Mouse (Mus musculus) embryonic facial prominence, embryonic 10.5 days (tissue): Measurements from ENCODE around the gene Ahnak. TPM values are rescaled to one million over a fixed set of nuclear protein-coding genes. Genes with fewer than 3 reads are reported as not detected.
"Not testable (repeated sequence)": the region's sequence is repeated elsewhere in the genome, so short reads cannot be mapped to it uniquely, and the experiment has no call there.

Experiments used
- DNase-seq: peaks from one replicate; pipeline ENCODE4 v3.0.0-alpha.2; 2017; ENCODE audit warnings: low spot score
- H3K27ac ChIP-seq: fragments of 300-500 bp; sonication (generic); replicated peaks from 2 replicates; pipeline ENCODE4 v1.5.1; 2016; ENCODE audit warnings: mild to moderate bottlenecking
- H3K27me3 ChIP-seq: fragments of 300-500 bp; sonication (generic); replicated peaks from 2 replicates; pipeline ENCODE4 v1.6.1; 2016; ENCODE audit warnings: low read depth, mild to moderate bottlenecking; ENCODE audit not compliant: poor library complexity, severe bottlenecking
- H3K36me3 ChIP-seq: fragments of 300-500 bp; sonication (generic); replicated peaks from 2 replicates; pipeline ENCODE4 v1.6.1; 2016; ENCODE audit warnings: mild to moderate bottlenecking, moderate library complexity
- H3K4me1 ChIP-seq: fragments of 300-500 bp; sonication (generic); 2 replicates; pipeline ENCODE4 v1.6.1; 2016
- H3K4me3 ChIP-seq: fragments of 300-500 bp; sonication (generic); 2 replicates; pipeline ENCODE4 v1.5.1; 2016; ENCODE audit warnings: mild to moderate bottlenecking, moderate library complexity
- H3K9me3 ChIP-seq: fragments of 300-500 bp; sonication (generic); 2 replicates; pipeline ENCODE4 v1.6.1; 2016; ENCODE audit warnings: mild to moderate bottlenecking
- WGBS: fragments of 180-500 bp; shearing (Covaris S2); methylation state at CpG from one replicate; pipeline ENCODE4 v1.1.7; 2016; 5-methylcytosine and 5-hydroxymethylcytosine counted together
- polyA plus RNA-seq: library from polyadenylated mRNA; unstranded; fragments of >200 nt; fragmentation: Nextera tagmentation; extraction: Ambion mirVana; gene quantifications from 2 replicates; pipeline ENCODE4 v1.2.1, GENCODE M21; 2016

The Ahnak gene
- polyA plus RNA-seq, 1 experiment from 2014 or later = 10.0 TPM

DNA sequence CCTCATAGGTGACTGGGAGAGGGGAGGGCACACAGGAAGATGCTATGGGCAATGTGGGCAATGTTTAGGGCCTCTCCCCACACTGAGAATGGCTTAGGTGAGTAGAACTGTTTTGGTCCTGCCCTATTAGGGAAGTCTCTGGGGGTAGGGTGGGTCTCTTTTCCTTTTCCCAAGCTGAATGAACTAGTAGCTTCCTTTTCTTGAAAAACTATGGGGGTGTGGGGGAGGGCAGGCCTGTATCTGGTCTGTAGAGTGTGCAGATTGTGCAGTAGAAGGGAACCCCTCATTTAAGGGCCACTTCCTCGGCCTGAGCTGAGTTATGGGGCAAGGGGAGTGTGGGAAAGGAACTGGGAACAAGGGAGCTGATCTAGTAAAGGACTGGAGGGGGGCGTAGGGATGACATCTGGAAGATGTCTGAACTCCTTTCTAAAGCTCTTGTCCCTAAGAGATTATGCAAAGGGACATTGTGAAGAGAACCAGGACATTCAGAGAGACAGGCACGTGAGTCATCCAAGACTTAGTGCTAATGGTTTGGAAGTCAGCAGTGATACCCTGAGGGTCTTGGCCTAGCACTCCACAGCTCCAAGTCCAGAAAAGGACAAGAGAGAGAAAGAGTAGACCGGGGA lies 2.3 kb downstream of the Ahnak start:
- Histone ChIP-seq H3K4me1 (peaks cover 62% of the 10 kb centered on the region), H3K27ac (peak overlapping the region; percentile 88), H3K4me3 (peak overlapping the region; percentile 79; the same call in 1 of the 2 replicates), H3K9me3 (no peaks in the 10 kb centered on the region), H3K27me3 (peaks cover 47% of the 10 kb centered on the region), H3K36me3 (no peaks in the 10 kb centered on the region)
- no peak for DNase-seq
- WGBS = 65% methylated on average over 4 of the region's 4 CpGs

DNA sequence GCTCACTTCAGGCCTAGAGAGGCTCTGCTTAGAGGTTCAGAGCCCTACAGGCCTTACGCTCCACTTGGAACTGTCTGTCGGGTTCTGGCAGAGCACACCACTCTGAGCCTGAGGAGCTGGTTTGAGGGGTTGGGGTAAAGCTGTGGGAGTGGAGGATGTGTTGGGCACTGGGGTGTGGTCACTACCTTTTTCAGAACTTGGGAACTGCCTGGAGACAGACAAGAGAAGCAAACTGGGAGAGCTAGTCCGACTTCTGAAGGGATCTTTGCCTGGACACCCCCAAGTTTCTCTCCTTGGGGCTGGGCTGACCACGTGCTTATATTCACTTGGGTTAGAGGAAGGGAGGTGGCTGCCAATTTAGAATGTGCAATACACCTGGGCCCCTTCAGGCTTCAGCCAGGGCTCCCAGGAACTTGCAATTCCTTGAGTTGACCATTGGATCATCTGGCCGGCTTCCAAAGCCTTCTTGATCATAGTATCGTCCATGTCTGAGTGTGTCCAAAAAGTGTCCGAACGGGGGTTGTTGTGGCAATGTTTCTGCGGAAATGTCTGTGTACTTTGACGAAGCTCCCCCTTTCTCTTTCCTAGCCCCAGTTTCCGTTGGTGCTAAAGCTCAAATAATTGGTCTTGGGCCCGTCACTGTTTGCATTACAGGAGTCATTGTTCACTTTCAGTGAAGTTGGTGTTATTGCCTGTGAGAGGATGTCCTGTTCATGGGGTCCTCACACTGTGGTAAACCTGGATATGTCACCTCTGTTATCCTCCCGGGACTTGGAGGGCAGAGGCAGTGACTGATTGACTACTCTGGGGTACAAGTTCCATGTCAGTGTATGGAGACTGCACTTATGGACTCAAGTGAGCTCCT lies 3.0 kb downstream of the Ahnak start:
- DNase-seq = no peak
- WGBS = 82% methylated on average over 13 of the region's 13 CpGs
- no peaks in the 10 kb centered on the region for H3K36me3 ChIP-seq
- H3K27me3 ChIP-seq = peaks cover 47% of the 10 kb centered on the region
- H3K9me3 ChIP-seq = no peaks in the 10 kb centered on the region
- peaks cover 62% of the 10 kb centered on the region for H3K4me1 ChIP-seq
- H3K4me3 ChIP-seq = peak overlapping the region; percentile 79; the same call in 1 of the 2 replicates
- peak overlapping the region; percentile 88 for H3K27ac ChIP-seq

GRCm38 (mm10) chr19:8992769-8993624 lies 3.9 kb downstream of the Ahnak start:
- H3K36me3 ChIP-seq = no peaks in the 10 kb centered on the region
- DNase-seq = peak; percentile 80
- H3K4me3 ChIP-seq = peak overlapping the region; percentile 25; the same call in 1 of the 2 replicates
- peak overlapping the region; percentile 55 for H3K27ac ChIP-seq
- H3K27me3 ChIP-seq = peaks cover 39% of the 10 kb centered on the region
- WGBS = 32% methylated on average over 12 of the region's 12 CpGs
- peaks cover 64% of the 10 kb centered on the region for H3K4me1 ChIP-seq
- H3K9me3 ChIP-seq = no peaks in the 10 kb centered on the region

GRCm38 (mm10) chr19:8993625-8993912 lies 4.5 kb downstream of the Ahnak start:
- H3K4me1 ChIP-seq = peaks cover 59% of the 10 kb centered on the region
- 66% methylated on average over 2 of the region's 2 CpGs for WGBS
- peaks cover 33% of the 10 kb centered on the region for H3K27me3 ChIP-seq
- H3K9me3 ChIP-seq = no peaks in the 10 kb centered on the region
- H3K36me3 ChIP-seq = no peaks in the 10 kb centered on the region
- H3K4me3 ChIP-seq = no peak overlapping the region
- H3K27ac ChIP-seq = no peak overlapping the region; the same call in 1 of the 2 replicates
- DNase-seq = no peak

GRCm38 (mm10) chr19:8994813-8995607 lies 5.9 kb downstream of the Ahnak start:
- Histone ChIP-seq H3K27ac (no peak overlapping the region), H3K9me3 (no peaks in the 10 kb centered on the region), H3K27me3 (peaks cover 21% of the 10 kb centered on the region; the same call in 1 of the 2 replicates), H3K36me3 (peaks cover 3% of the 10 kb centered on the region), H3K4me3 (no peak overlapping the region), H3K4me1 (peaks cover 44% of the 10 kb centered on the region)
- 84% methylated on average over 10 of the region's 10 CpGs for WGBS
- no peak for DNase-seq

- no peak for DNase-seq
- Histone ChIP-seq H3K27ac (no peak overlapping the region), H3K9me3 (no peaks in the 10 kb centered on the region), H3K27me3 (peaks cover 5% of the 10 kb centered on the region; the same call in 1 of the 2 replicates), H3K36me3 (peaks cover 19% of the 10 kb centered on the region), H3K4me3 (no peak overlapping the region), H3K4me1 (peaks cover 28% of the 10 kb centered on the region)
- 91% methylated on average over 6 of the region's 6 CpGs for WGBS
These were observed 7.5 kb downstream of the Ahnak start for GRCm38 (mm10) chr19:8996601-8997000.

- Histone ChIP-seq H3K27ac (0 out of 2 replicates have a peak overlapping the region, but pooled peaks have one; percentile 24), H3K4me3 (no peak overlapping the region), H3K36me3 (peaks cover 29% of the 10 kb centered on the region), H3K4me1 (peaks cover 19% of the 10 kb centered on the region), H3K9me3 (no peaks in the 10 kb centered on the region), H3K27me3 (no peaks in the 10 kb centered on the region)
- WGBS = 79% methylated on average over 4 of the region's 4 CpGs
- DNase-seq = no peak
These were observed 8.5 kb downstream of the Ahnak start for GRCm38 (mm10) chr19:8997546-8997945.

DNA sequence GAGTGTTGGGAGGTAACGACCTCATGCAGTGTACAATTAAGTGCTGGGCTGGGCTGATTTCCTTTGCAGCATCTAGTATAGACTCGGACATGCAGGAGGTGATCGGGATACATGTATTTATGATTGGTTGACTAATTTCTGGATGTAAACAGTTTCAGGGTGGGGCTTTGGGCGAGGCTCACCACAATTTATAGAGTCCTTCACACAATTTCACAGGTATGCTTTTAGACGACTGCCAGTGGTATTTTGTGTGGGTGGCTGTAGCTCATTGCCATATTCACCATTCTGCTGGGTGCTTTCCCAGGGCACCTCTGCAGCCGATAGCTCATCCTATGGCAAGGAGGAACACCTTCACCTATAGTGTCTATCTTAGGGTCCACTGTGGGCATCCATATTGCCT lies 9.5 kb downstream of the Ahnak start:
- Histone ChIP-seq H3K27me3 (no peaks in the 10 kb centered on the region), H3K27ac (no peak overlapping the region), H3K4me1 (peaks cover 9% of the 10 kb centered on the region), H3K4me3 (no peak overlapping the region), H3K36me3 (peaks cover 39% of the 10 kb centered on the region), H3K9me3 (no peaks in the 10 kb centered on the region)
- 91% methylated on average over 6 of the region's 6 CpGs for WGBS
- DNase-seq = no peak

- Histone ChIP-seq H3K4me1 (peaks cover 8% of the 10 kb centered on the region), H3K9me3 (no peaks in the 10 kb centered on the region), H3K4me3 (no peak overlapping the region), H3K27ac (no peak overlapping the region), H3K27me3 (no peaks in the 10 kb centered on the region), H3K36me3 (peaks cover 44% of the 10 kb centered on the region)
- no peak for DNase-seq
- WGBS = 91% methylated on average over 4 of the region's 4 CpGs
These were observed 10.1 kb downstream of the Ahnak start for GRCm38 (mm10) chr19:8999223-8999622.

- not testable (repeated sequence) for H3K9me3 ChIP-seq, H3K27me3 ChIP-seq, H3K4me3 ChIP-seq, DNase-seq, H3K4me1 ChIP-seq, H3K27ac ChIP-seq
- WGBS = 96% methylated on average over 2 of the region's 2 CpGs
- H3K36me3 ChIP-seq = peaks cover 62% of the 10 kb centered on the region
These were observed 17.8 kb downstream of the Ahnak start for GRCm38 (mm10) chr19:9006915-9007314.

DNA sequence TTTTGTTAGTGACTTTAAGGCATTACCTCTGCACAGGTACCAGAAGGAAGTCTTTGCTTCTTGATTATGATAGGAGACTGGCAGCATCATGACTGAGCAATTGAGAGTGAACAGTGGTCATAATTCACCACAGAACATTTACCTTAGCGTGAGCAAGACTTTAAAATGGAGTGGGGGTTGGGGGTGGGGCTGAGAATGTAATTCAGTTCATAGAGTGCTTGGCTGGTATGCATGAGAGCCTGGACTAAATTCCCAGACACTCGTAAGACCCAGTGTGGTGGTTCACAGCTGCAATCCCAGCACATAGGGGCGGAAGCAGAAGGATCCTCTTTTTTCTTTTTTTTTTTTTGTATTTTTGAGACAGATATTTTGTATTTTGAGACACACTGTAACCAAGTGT lies 30.2 kb downstream of the Ahnak start:
- Histone ChIP-seq H3K9me3 (no peaks in the 10 kb centered on the region), H3K4me1 (no peaks in the 10 kb centered on the region), H3K27ac (no peak overlapping the region), H3K27me3 (no peaks in the 10 kb centered on the region), H3K36me3 (peaks cover 28% of the 10 kb centered on the region), H3K4me3 (no peak overlapping the region)
- no peak for DNase-seq
- 92% methylated on average over 3 of the region's 3 CpGs for WGBS
